Mouse (Mus musculus): ENCODE data around the gene Aebp1. TPM values are rescaled to one million over a fixed set of nuclear protein-coding genes. Genes with fewer than 3 reads are reported as not detected.
A peak's percentile ranks its signal among the peaks of the same experiment; 100 is the strongest.
"Not testable (repeated sequence)": the region's sequence is repeated elsewhere in the genome, so short reads cannot be mapped to it uniquely, and the experiment has no call there.

Aebp1 gene
- polyA plus RNA-seq, 1 experiment from 2014 or later, result 12.6 TPM

- Histone ChIP-seq H3K9me3 (ENCODE audit: control insufficient read depth, low read length) (no peaks in the 10 kb centered on the region), H3K9ac (replicated peaks; ENCODE audit: low read depth, low read length) (no peak overlapping the region)
- no peak for ATAC-seq
These were observed 18.2 kb downstream of the Aebp1 start for GRCm38 (mm10) chr11:5879905-5880304.

GRCm38 (mm10) chr11:5882518-5882917, 20.8 kb downstream of the Aebp1 start:
- 80% methylated on average over 8 of the region's 8 CpGs for WGBS
- ATAC-seq, result no peak

More at GRCm38 (mm10) chr11:5879905-5880304, 18.2 kb downstream of the Aebp1 start:
- H3K4me1 ChIP-seq (replicated peaks; ENCODE audit: control insufficient read depth, insufficient read depth, low read length), result peaks cover 22% of the 10 kb centered on the region
- no peaks in the 10 kb centered on the region for H3K27me3 ChIP-seq (replicated peaks; ENCODE audit: control insufficient read depth, insufficient read depth, low read length)
- H3K27ac ChIP-seq (ENCODE audit: low read length), result no peak overlapping the region
- no peak overlapping the region for H3K4me3 ChIP-seq (replicated peaks; ENCODE audit: low read length)
- WGBS, result 54% methylated on average over 5 of the region's 5 CpGs
- no peaks in the 10 kb centered on the region for H3K36me3 ChIP-seq (ENCODE audit: control insufficient read depth, insufficient read depth)
- H3K4me2 ChIP-seq (ENCODE audit: low read length), result no peak overlapping the region

GRCm38 (mm10) chr11:5886187-5886586, 24.4 kb downstream of the Aebp1 start:
- 19% methylated on average over 9 of the region's 9 CpGs for WGBS
- ATAC-seq, result peak; percentile 50
- H3K9ac ChIP-seq (replicated peaks; ENCODE audit: low read depth, low read length), result no peak overlapping the region
- no peaks in the 10 kb centered on the region for H3K9me3 ChIP-seq (ENCODE audit: control insufficient read depth, low read length)
- H3K36me3 ChIP-seq (ENCODE audit: control insufficient read depth, insufficient read depth), result no peaks in the 10 kb centered on the region
- H3K27ac ChIP-seq (ENCODE audit: low read length), result no peak overlapping the region
- H3K27me3 ChIP-seq (replicated peaks; ENCODE audit: control insufficient read depth, insufficient read depth, low read length), result no peaks in the 10 kb centered on the region
- H3K4me1 ChIP-seq (replicated peaks; ENCODE audit: control insufficient read depth, insufficient read depth, low read length), result peaks cover 10% of the 10 kb centered on the region
- no peak overlapping the region for H3K4me2 ChIP-seq (ENCODE audit: low read length)
- no peak overlapping the region for H3K4me3 ChIP-seq (replicated peaks; ENCODE audit: low read length)

More at GRCm38 (mm10) chr11:5882518-5882917, 20.8 kb downstream of the Aebp1 start:
- Histone ChIP-seq H3K27me3 (replicated peaks; ENCODE audit: control insufficient read depth, insufficient read depth, low read length) (no peaks in the 10 kb centered on the region), H3K27ac (ENCODE audit: low read length) (no peak overlapping the region), H3K36me3 (ENCODE audit: control insufficient read depth, insufficient read depth) (no peaks in the 10 kb centered on the region), H3K9ac (replicated peaks; ENCODE audit: low read depth, low read length) (no peak overlapping the region), H3K4me3 (replicated peaks; ENCODE audit: low read length) (no peak overlapping the region), H3K4me1 (replicated peaks; ENCODE audit: control insufficient read depth, insufficient read depth, low read length) (peaks cover 17% of the 10 kb centered on the region), H3K9me3 (ENCODE audit: control insufficient read depth, low read length) (no peaks in the 10 kb centered on the region), H3K4me2 (ENCODE audit: low read length) (no peak overlapping the region)

- H3K4me1 ChIP-seq (replicated peaks; ENCODE audit: control insufficient read depth, insufficient read depth, low read length), result peaks cover 10% of the 10 kb centered on the region
- no peaks in the 10 kb centered on the region for H3K9me3 ChIP-seq (ENCODE audit: control insufficient read depth, low read length)
- H3K36me3 ChIP-seq (ENCODE audit: control insufficient read depth, insufficient read depth), result no peaks in the 10 kb centered on the region
- no peaks in the 10 kb centered on the region for H3K27me3 ChIP-seq (replicated peaks; ENCODE audit: control insufficient read depth, insufficient read depth, low read length)
- no peak overlapping the region for H3K4me3 ChIP-seq (replicated peaks; ENCODE audit: low read length)
- ATAC-seq, result 0 out of 2 replicates have a peak, but pooled peaks have one; percentile 7
- no peak overlapping the region for H3K9ac ChIP-seq (replicated peaks; ENCODE audit: low read depth, low read length)
- no peak overlapping the region for H3K4me2 ChIP-seq (ENCODE audit: low read length)
- H3K27ac ChIP-seq (ENCODE audit: low read length), result no peak overlapping the region
- WGBS, result 11% methylated on average over 5 of the region's 5 CpGs
These were observed 25.5 kb downstream of the Aebp1 start for GRCm38 (mm10) chr11:5887250-5887649.

GRCm38 (mm10) chr11:5888563-5888962, 26.8 kb downstream of the Aebp1 start:
- not testable (repeated sequence) for H3K4me3 ChIP-seq (replicated peaks; ENCODE audit: low read length); H3K9me3 ChIP-seq (ENCODE audit: control insufficient read depth, low read length); H3K4me2 ChIP-seq (ENCODE audit: low read length); H3K27me3 ChIP-seq (replicated peaks; ENCODE audit: control insufficient read depth, insufficient read depth, low read length); ATAC-seq; H3K27ac ChIP-seq (ENCODE audit: low read length); H3K36me3 ChIP-seq (ENCODE audit: control insufficient read depth, insufficient read depth)
- 78% methylated on average over 5 of the region's 5 CpGs for WGBS
- Histone ChIP-seq H3K9ac (replicated peaks; ENCODE audit: low read depth, low read length) (peak overlapping the region; percentile 8; the same call in 1 of the 2 replicates), H3K4me1 (replicated peaks; ENCODE audit: control insufficient read depth, insufficient read depth, low read length) (peaks cover 10% of the 10 kb centered on the region)

GRCm38 (mm10) chr11:5892151-5892591, 30.4 kb downstream of the Aebp1 start:
- Histone ChIP-seq H3K4me1 (replicated peaks; ENCODE audit: control insufficient read depth, insufficient read depth, low read length) (peaks cover 3% of the 10 kb centered on the region), H3K27ac (ENCODE audit: low read length) (no peak overlapping the region), H3K9me3 (ENCODE audit: control insufficient read depth, low read length) (no peaks in the 10 kb centered on the region), H3K4me3 (replicated peaks; ENCODE audit: low read length) (no peak overlapping the region), H3K27me3 (replicated peaks; ENCODE audit: control insufficient read depth, insufficient read depth, low read length) (no peaks in the 10 kb centered on the region), H3K9ac (replicated peaks; ENCODE audit: low read depth, low read length) (no peak overlapping the region), H3K36me3 (ENCODE audit: control insufficient read depth, insufficient read depth) (no peaks in the 10 kb centered on the region), H3K4me2 (ENCODE audit: low read length) (no peak overlapping the region)
- 68% methylated on average over 8 of the region's 8 CpGs for WGBS
- no peak for ATAC-seq

- Histone ChIP-seq H3K9ac (replicated peaks; ENCODE audit: low read depth, low read length) (no peak overlapping the region), H3K4me1 (replicated peaks; ENCODE audit: control insufficient read depth, insufficient read depth, low read length) (no peaks in the 10 kb centered on the region; the same call in 1 of the 2 replicates), H3K4me3 (replicated peaks; ENCODE audit: low read length) (no peak overlapping the region), H3K27me3 (replicated peaks; ENCODE audit: control insufficient read depth, insufficient read depth, low read length) (no peaks in the 10 kb centered on the region), H3K36me3 (ENCODE audit: control insufficient read depth, insufficient read depth) (no peaks in the 10 kb centered on the region), H3K27ac (ENCODE audit: low read length) (no peak overlapping the region; the same call in 1 of the 2 replicates), H3K9me3 (ENCODE audit: control insufficient read depth, low read length) (no peaks in the 10 kb centered on the region), H3K4me2 (ENCODE audit: low read length) (no peak overlapping the region)
- peak; percentile 31; the same call in 1 of the 2 replicates for ATAC-seq
- 61% methylated on average over 4 of the region's 4 CpGs for WGBS
These were observed 31.1 kb downstream of the Aebp1 start for GRCm38 (mm10) chr11:5892810-5893368.

- Histone ChIP-seq H3K27me3 (replicated peaks; ENCODE audit: control insufficient read depth, insufficient read depth, low read length) (no peaks in the 10 kb centered on the region), H3K4me3 (replicated peaks; ENCODE audit: low read length) (no peak overlapping the region), H3K9ac (replicated peaks; ENCODE audit: low read depth, low read length) (no peak overlapping the region), H3K36me3 (ENCODE audit: control insufficient read depth, insufficient read depth) (no peaks in the 10 kb centered on the region), H3K9me3 (ENCODE audit: control insufficient read depth, low read length) (no peaks in the 10 kb centered on the region), H3K27ac (ENCODE audit: low read length) (no peak overlapping the region), H3K4me2 (ENCODE audit: low read length) (no peak overlapping the region), H3K4me1 (replicated peaks; ENCODE audit: control insufficient read depth, insufficient read depth, low read length) (no peaks in the 10 kb centered on the region; the same call in 1 of the 2 replicates)
- ATAC-seq, result no peak
- WGBS, result 73% methylated on average over 6 of the region's 6 CpGs
These were observed 32.1 kb downstream of the Aebp1 start for GRCm38 (mm10) chr11:5893807-5894206.

- no peaks in the 10 kb centered on the region for H3K36me3 ChIP-seq (ENCODE audit: control insufficient read depth, insufficient read depth)
- H3K4me1 ChIP-seq (replicated peaks; ENCODE audit: control insufficient read depth, insufficient read depth, low read length), result peaks cover 11% of the 10 kb centered on the region
- no peak for ATAC-seq
- no peak overlapping the region for H3K4me3 ChIP-seq (replicated peaks; ENCODE audit: low read length)
- H3K4me2 ChIP-seq (ENCODE audit: low read length), result no peak overlapping the region
- H3K9ac ChIP-seq (replicated peaks; ENCODE audit: low read depth, low read length), result no peak overlapping the region
- no peaks in the 10 kb centered on the region for H3K27me3 ChIP-seq (replicated peaks; ENCODE audit: control insufficient read depth, insufficient read depth, low read length)
- 14% methylated on average over 16 of the region's 16 CpGs for WGBS
- no peaks in the 10 kb centered on the region for H3K9me3 ChIP-seq (ENCODE audit: control insufficient read depth, low read length)
- H3K27ac ChIP-seq (ENCODE audit: low read length), result no peak overlapping the region
These were observed 35.5 kb downstream of the Aebp1 start for GRCm38 (mm10) chr11:5897230-5897629.

All from forebrain, embryonic 16.5 days (tissue).